Mouse (Mus musculus): ENCODE data around the gene Lrrc10b.

The Lrrc10b gene

GRCm38 (mm10) chr19:10456752-10457483 lies at the start of gene Lrrc10b:
TSS of gene Lrrc10b (minus strand) at chr19:10457473.
- peak; percentile 53 to 75 for DNase-seq (ENCODE audit: low spot score in 2 of 2)

- peak; percentile 35 to 73 for DNase-seq (ENCODE audit: low spot score in 2 of 2)
Observed at GRCm38 (mm10) chr19:10502571-10502970, 45.3 kb upstream of the Lrrc10b start.

- DNase-seq (ENCODE audit: low spot score in 2 of 2) = no peak
Observed at GRCm38 (mm10) chr19:10500581-10500980, 43.3 kb upstream of the Lrrc10b start.

- no peak for DNase-seq (ENCODE audit: low spot score in 2 of 2)
Observed at GRCm38 (mm10) chr19:10497512-10498160, 40.4 kb upstream of the Lrrc10b start.

- no peak for DNase-seq (ENCODE audit: low spot score in 2 of 2)
Observed at GRCm38 (mm10) chr19:10496976-10497375, 39.7 kb upstream of the Lrrc10b start.

- DNase-seq (ENCODE audit: low spot score in 2 of 2) = no peak
Observed at GRCm38 (mm10) chr19:10495670-10496069, 38.4 kb upstream of the Lrrc10b start.

GRCm38 (mm10) chr19:10486264-10486738 lies 29.0 kb upstream of the Lrrc10b start:
- DNase-seq (ENCODE audit: low spot score in 2 of 2) = peak in 1 of 2 experiments; percentile 21

- DNase-seq (ENCODE audit: low spot score in 2 of 2) = no peak
Observed at GRCm38 (mm10) chr19:10482703-10483102, 25.4 kb upstream of the Lrrc10b start, which contains the start of gene Ppp1r32. TSS of gene Ppp1r32 (minus strand) at chr19:10482928.

DNA sequence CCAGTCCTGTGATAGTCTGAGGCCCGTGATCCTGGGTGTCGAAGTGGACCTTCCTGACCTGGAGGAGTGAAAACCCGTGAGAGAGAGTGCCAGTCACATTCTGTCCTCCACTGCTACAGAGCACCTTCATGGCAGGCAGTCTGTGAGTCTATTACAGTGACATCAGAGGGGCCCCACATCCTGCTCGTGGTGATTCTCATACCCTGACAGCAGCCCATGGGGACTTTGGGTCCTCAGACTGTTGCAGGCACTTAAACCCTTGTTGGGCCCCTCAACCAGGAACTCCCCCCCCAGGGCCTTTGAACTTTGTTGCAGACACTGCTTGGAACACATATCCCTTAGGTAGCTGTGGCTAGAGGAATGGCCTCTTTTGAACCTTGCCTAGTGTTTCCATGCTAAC lies 22.3 kb upstream of the Lrrc10b start:
- no peak for DNase-seq (ENCODE audit: low spot score in 2 of 2)

- no peak for DNase-seq (ENCODE audit: low spot score in 2 of 2)
Observed at GRCm38 (mm10) chr19:10473779-10474178, 16.5 kb upstream of the Lrrc10b start.

DNA sequence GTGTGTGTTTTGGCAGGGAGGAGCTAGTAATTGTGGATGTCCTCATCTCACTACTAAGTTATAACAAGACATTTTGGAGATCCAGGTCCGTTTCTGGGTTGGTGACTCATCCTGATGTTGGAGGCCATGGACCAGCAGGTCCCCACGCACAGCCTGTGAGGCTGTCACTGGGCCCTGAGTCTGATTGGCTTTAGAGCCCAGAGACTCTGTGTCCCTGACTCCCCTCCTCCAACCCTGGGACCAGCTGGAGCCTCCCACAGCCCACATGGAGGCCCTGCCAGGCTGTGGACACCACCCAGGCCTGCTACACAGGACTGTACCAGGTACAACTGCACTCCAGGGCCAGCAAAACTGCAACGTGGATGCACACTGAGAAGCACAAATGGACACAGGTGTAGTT lies 15.7 kb upstream of the Lrrc10b start:
- no peak for DNase-seq (ENCODE audit: low spot score in 2 of 2)

DNA sequence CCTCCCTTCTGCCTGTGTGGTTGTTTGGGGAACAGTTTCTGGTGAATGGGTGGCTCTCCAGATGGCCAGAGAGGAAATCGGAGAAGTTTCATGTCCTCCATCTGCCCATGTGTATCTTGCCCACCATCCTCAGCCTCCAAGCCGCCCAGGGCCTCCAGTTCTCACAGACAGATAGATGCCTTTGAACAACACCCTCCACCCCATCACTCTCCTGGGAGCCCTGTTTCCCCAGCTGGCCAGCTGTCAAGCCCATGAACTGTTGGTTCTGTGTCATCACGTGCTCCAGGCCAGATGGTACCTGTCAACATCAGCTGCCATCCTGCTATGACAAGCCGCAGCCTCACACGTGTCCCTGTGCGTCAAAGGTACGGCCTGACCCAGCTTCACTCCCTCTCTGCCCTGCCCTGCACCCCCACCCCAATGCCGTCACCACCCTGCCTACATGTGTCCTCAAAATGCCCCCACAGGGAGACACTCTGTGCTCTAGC lies 11.9 kb upstream of the Lrrc10b start:
- DNase-seq (ENCODE audit: low spot score in 2 of 2) = peak in 1 of 2 experiments; percentile 23

DNA sequence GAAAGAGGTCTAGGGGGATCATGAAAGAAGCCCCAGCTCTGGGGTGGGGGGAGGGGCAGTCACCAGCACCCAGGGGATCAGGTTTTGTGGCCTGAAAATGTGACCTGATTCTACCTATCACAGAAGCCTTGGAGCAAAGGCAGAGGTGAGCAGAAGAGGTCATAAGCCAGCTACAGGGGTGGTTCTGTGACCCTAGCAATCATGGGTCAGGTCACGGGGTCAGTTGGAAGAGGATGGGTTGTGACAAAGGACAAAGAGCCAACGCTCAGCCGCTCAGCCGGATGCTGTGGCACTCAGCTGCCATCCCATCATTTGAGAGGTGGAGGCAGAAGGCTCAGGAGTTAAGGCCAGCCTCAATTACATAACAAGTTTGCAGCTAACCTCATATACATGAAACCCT lies 7.2 kb upstream of the Lrrc10b start:
- no peak for DNase-seq (ENCODE audit: low spot score in 2 of 2)

DNA sequence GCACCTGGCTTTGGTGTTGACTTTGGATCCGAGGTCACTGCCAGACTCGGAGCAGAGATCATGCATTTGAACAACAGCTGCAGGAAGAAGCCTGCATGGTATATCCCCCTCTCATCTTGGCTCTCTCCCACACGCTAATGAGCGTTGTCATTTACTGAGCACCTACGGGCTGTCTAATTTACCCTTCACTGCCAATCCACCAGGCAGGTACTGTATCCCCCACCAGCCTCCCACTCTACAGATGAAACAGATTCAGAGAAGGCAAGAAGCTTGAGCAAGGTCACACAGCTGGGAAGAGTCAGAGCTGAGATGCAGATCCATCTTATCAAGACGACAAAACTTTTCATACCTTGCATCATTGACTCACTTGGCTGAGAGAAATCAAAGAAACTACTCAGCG lies 4.3 kb upstream of the Lrrc10b start:
- no peak for DNase-seq (ENCODE audit: low spot score in 2 of 2)

DNA sequence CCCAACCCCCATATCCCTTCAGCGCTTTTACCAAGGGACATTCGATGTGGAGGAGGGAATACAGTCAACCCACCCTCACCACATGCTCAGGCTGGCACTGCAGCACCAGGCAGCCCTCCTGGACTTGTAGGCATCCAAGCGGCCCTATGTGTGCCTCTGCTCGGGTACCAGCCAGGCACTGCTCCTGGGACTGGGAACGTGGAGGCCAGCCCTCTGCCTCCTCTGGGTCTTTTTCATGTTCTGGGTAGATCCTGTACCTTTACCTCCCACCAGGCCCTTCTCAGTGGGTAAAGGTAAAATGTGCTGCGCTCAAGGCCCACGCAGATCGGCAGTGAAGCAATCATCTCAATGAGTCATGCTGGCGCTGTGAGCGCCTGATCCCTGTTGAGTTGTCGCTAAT lies 2.6 kb upstream of the Lrrc10b start:
- no peak for DNase-seq (ENCODE audit: low spot score in 2 of 2)

DNA sequence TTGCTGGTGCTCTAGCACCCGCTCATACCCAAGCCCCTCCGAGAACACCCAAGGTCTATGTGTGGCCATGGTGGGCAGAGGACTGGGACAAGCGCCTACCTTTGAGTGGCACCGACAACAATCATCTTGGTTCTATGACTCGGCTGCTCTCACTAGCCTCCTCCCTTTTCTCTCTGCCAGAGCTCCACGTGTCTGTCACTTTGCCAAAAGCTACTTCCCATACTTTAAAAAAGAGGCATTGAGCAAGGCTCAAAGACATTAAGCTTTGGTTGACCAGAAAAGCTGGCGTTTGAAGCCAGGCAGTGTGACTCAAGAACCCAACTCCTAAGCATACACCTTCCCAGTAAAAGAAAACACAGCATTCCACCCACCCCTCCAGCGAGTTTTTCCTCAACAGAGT lies 823 bp upstream of the Lrrc10b start:
- DNase-seq (ENCODE audit: low spot score in 2 of 2) = no peak

DNA sequence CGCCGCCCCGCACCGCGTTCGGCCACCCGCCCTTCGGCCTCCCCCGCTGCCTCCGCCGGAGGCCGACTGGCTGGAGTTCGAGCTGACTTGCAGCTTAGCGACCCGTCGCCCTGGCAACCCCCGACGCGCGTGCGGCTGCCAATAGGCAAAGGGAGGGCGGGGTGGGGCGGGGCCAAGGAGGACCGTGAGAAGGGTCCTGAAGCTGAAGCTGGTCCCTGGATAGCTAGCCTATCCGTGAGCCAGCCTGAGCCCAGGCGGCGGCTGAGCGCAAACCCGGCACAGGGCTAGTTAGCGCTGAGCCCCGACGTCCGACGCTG lies 169 bp upstream of the Lrrc10b start:
- DNase-seq (ENCODE audit: low spot score in 2 of 2) = no peak

GRCm38 (mm10) chr19:10455437-10455806 lies 1.9 kb downstream of the Lrrc10b start:
- DNase-seq (ENCODE audit: low spot score in 2 of 2) = no peak

DNA sequence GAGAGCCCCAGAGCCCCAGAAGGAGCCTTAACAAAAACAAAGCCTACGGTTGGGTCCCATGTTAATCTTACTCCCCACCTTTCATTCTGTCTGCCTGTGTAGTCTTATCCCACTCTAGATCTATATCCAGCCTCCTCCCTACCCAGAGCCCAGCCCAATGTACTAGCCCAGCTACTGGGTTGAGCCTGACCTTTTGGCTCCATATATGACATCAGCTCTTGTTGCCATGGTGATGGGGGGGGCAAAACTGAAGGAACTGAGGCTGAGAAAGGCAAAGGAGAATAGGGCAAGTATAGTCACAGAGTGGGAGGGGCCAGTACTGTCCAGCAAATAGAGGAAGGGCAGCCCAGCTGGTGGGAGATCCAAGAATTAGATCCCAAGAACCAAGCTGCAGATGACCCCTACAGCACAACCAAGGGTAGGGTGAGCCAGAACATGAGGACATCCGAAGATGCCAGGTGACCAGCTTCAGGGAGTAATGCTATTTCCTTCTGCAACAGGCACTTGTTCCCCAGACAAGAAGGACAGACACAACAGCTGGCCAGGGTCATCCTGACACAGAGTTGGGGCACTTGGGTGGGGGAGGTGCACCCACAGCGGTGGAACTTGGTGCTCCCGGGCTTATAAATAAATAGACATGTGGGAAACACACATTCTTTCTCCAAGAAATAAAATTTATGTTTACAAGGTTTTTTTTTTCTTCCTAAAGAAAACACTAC lies 2.4 kb downstream of the Lrrc10b start:
- DNase-seq (ENCODE audit: low spot score in 2 of 2) = no peak

GRCm38 (mm10) chr19:10449708-10450107 lies 7.6 kb downstream of the Lrrc10b start:
- DNase-seq (ENCODE audit: low spot score in 2 of 2) = peak; percentile 66 to 82

GRCm38 (mm10) chr19:10449190-10449589 lies 8.1 kb downstream of the Lrrc10b start:
- no peak for DNase-seq (ENCODE audit: low spot score in 2 of 2)

GRCm38 (mm10) chr19:10448275-10448674 lies 9.0 kb downstream of the Lrrc10b start:
- no peak for DNase-seq (ENCODE audit: low spot score in 2 of 2)
